Mouse (Mus musculus) heart, adult 2 months (tissue): ENCODE results near the gene Olfr615.

Experiments
- CTCF ChIP-seq: fragments of 200-600 bp; IDR thresholded peaks from 2 replicates; pipeline ENCODE4 v1.8.1; 2022; ENCODE audit warnings: antibody characterized with exemption, mild to moderate bottlenecking, moderate library complexity
- EP300 ChIP-seq: fragments of 200-500 bp; IDR thresholded peaks from 2 replicates; pipeline ENCODE4 v1.6.1; 2011; ENCODE audit warnings: low read depth, low read length, control low read depth; ENCODE audit not compliant: insufficient read depth

- TF ChIP-seq CTCF (no peak), EP300 (no peak)
Measured at GRCm38 (mm10) chr7:103555779-103556178, at the start of gene Olfr615.
